Mouse (Mus musculus) ES-Bruce4 (cell line): ENCODE results near the gene Pdzd2. TPM values are rescaled to one million over a fixed set of nuclear protein-coding genes. Genes with fewer than 3 reads are reported as not detected.

Experiments used
- H3K27ac ChIP-seq: 2 replicates; pipeline ENCODE4 v1.5.1; 2012; ENCODE audit warnings: low read length, inconsistent platforms; ENCODE audit not compliant: insufficient read depth
- H3K27me3 ChIP-seq: 2 replicates; pipeline ENCODE4 v1.6.1; 2012; ENCODE audit warnings: mild to moderate bottlenecking, low read length, inconsistent platforms; ENCODE audit not compliant: control insufficient read depth, poor library complexity, insufficient read depth, severe bottlenecking
- H3K36me3 ChIP-seq: 2 replicates; pipeline ENCODE4 v1.6.1; 2012; ENCODE audit warnings: inconsistent platforms, mild to moderate bottlenecking, low read length, moderate library complexity; ENCODE audit not compliant: control insufficient read depth, poor library complexity, insufficient read depth, severe bottlenecking
- H3K4me1 ChIP-seq: one replicate; pipeline ENCODE4 v1.8.1; 2011; ENCODE audit warnings: low read length; ENCODE audit not compliant: control insufficient read depth, insufficient read depth
- H3K4me3 ChIP-seq: 2 replicates; pipeline ENCODE4 v1.5.1; 2011; ENCODE audit warnings: low read depth, mild to moderate bottlenecking, low read length
- H3K9ac ChIP-seq: 2 replicates; pipeline ENCODE4 v1.6.1; 2012; ENCODE audit warnings: low read depth, mild to moderate bottlenecking, inconsistent platforms; ENCODE audit not compliant: poor library complexity, severe bottlenecking
- H3K9me3 ChIP-seq: replicated peaks from 2 replicates; pipeline ENCODE4 v1.6.1; 2012; ENCODE audit warnings: mild to moderate bottlenecking, low read length, inconsistent platforms; ENCODE audit not compliant: control insufficient read depth, poor library complexity, insufficient read depth, severe bottlenecking
- CTCF ChIP-seq: IDR thresholded peaks from one replicate; pipeline ENCODE4 v1.8.1; 2011; ENCODE audit warnings: low read depth, low read length
- EP300 ChIP-seq: IDR thresholded peaks from 2 replicates; pipeline ENCODE4 v1.6.1; 2011; ENCODE audit warnings: low read depth, low read length; ENCODE audit not compliant: insufficient read depth
- POLR2A ChIP-seq: IDR thresholded peaks from one replicate; pipeline ENCODE4 v1.8.1; 2011; ENCODE audit warnings: low read length; ENCODE audit not compliant: insufficient read depth
- polyA plus RNA-seq: library from polyadenylated mRNA; stranded (reverse); fragments of >200 nt; gene quantifications from 2 replicates; pipeline ENCODE4 v1.2.4, GENCODE M21; 2011; ENCODE audit warnings: low read depth; ENCODE audit not compliant: missing spikeins, insufficient read depth, insufficient read length

The Pdzd2 gene
- polyA plus RNA-seq, 1 experiment, result 7.3 TPM

- no peak overlapping the region for H3K27ac ChIP-seq
- H3K36me3 ChIP-seq, result no peaks in the 10 kb centered on the region
- TF ChIP-seq EP300, result no peak
- no peak for TF ChIP-seq CTCF
- no peak for TF ChIP-seq POLR2A
- H3K4me1 ChIP-seq, result peaks cover 6% of the 10 kb centered on the region
- no peaks in the 10 kb centered on the region for H3K9me3 ChIP-seq
- no peak overlapping the region for H3K9ac ChIP-seq
- no peaks in the 10 kb centered on the region for H3K27me3 ChIP-seq
- no peak overlapping the region for H3K4me3 ChIP-seq
These were observed 251.4 kb downstream of the Pdzd2 start for GRCm38 (mm10) chr15:12488316-12488715.

GRCm38 (mm10) chr15:12481261-12481660 lies 258.5 kb downstream of the Pdzd2 start:
- H3K36me3 ChIP-seq, result no peaks in the 10 kb centered on the region
- no peaks in the 10 kb centered on the region for H3K4me1 ChIP-seq
- no peak overlapping the region for H3K9ac ChIP-seq
- no peak overlapping the region for H3K27ac ChIP-seq
- TF ChIP-seq POLR2A (no peak), CTCF (no peak), EP300 (no peak)
- no peak overlapping the region for H3K4me3 ChIP-seq
- H3K9me3 ChIP-seq, result no peaks in the 10 kb centered on the region
- no peaks in the 10 kb centered on the region for H3K27me3 ChIP-seq

- TF ChIP-seq CTCF, result no peak
- no peak for TF ChIP-seq EP300
- TF ChIP-seq POLR2A, result no peak
- no peaks in the 10 kb centered on the region for H3K27me3 ChIP-seq
- no peaks in the 10 kb centered on the region for H3K9me3 ChIP-seq
- no peak overlapping the region for H3K9ac ChIP-seq
- no peak overlapping the region for H3K4me3 ChIP-seq
- no peak overlapping the region for H3K27ac ChIP-seq
- no peaks in the 10 kb centered on the region for H3K36me3 ChIP-seq
- H3K4me1 ChIP-seq, result no peaks in the 10 kb centered on the region
These were observed 259.4 kb downstream of the Pdzd2 start for GRCm38 (mm10) chr15:12480369-12480768.

- no peaks in the 10 kb centered on the region for H3K9me3 ChIP-seq
- H3K4me3 ChIP-seq, result no peak overlapping the region
- no peaks in the 10 kb centered on the region for H3K27me3 ChIP-seq
- no peaks in the 10 kb centered on the region for H3K4me1 ChIP-seq
- H3K27ac ChIP-seq, result no peak overlapping the region
- no peak overlapping the region for H3K9ac ChIP-seq
- TF ChIP-seq CTCF (no peak), EP300 (no peak), POLR2A (peak; percentile 55)
- no peaks in the 10 kb centered on the region for H3K36me3 ChIP-seq
These were observed 260.4 kb downstream of the Pdzd2 start for GRCm38 (mm10) chr15:12479326-12479725.

GRCm38 (mm10) chr15:12473596-12473995 lies 266.1 kb downstream of the Pdzd2 start:
- Histone ChIP-seq H3K9me3 (no peaks in the 10 kb centered on the region), H3K27me3 (no peaks in the 10 kb centered on the region), H3K27ac (no peak overlapping the region), H3K9ac (no peak overlapping the region), H3K4me1 (no peaks in the 10 kb centered on the region), H3K36me3 (no peaks in the 10 kb centered on the region), H3K4me3 (no peak overlapping the region)
- TF ChIP-seq POLR2A (no peak), CTCF (no peak), EP300 (no peak)

- TF ChIP-seq EP300, result no peak
- TF ChIP-seq CTCF, result no peak
- TF ChIP-seq POLR2A, result no peak
- Histone ChIP-seq H3K36me3 (no peaks in the 10 kb centered on the region), H3K9me3 (no peaks in the 10 kb centered on the region), H3K9ac (no peak overlapping the region), H3K27ac (no peak overlapping the region), H3K27me3 (no peaks in the 10 kb centered on the region), H3K4me1 (no peaks in the 10 kb centered on the region), H3K4me3 (no peak overlapping the region)
These were observed 267.1 kb downstream of the Pdzd2 start for GRCm38 (mm10) chr15:12472646-12473045.
